Comparison of ENCODE assay signal across 8 mouse cellular contexts in genomic region chr15:82165332-82166239, GRCm38 (mm10). TPM values are rescaled to one million over a fixed set of nuclear protein-coding genes. Genes with fewer than 3 reads are reported as not detected.
DNase-seq lines count a peak whose midpoint lies in the region; ATAC-seq and TF ChIP-seq lines count a peak whose summit lies in the region.

No protein-coding gene starts in this region.

- peaks cover 10% of the 10 kb centered on the region for H3K4me1 ChIP-seq in forebrain, embryonic 11.5 days (replicated peaks; ENCODE audit: control insufficient read depth, insufficient read depth, low read length)
- H3K4me1 ChIP-seq in lung, embryonic 14.5 days (ENCODE audit: insufficient read depth): peaks cover 14% of the 10 kb centered on the region

- intact Hi-C loops in heart, postnatal 25 days (cut with DNase I): loop anchor here (1.0 kb wide), 1 partner anchor 25 kb away; no protein-coding TSS in a partner anchor

- H3K27me3 ChIP-seq in forebrain, embryonic 11.5 days (ENCODE audit: control insufficient read depth, insufficient read depth, low read length): no peaks in the 10 kb centered on the region
- no peaks in the 10 kb centered on the region for H3K27me3 ChIP-seq in lung, embryonic 14.5 days (ENCODE audit: insufficient read depth, low read length)

- WGBS in forebrain, embryonic 11.5 days: 59% methylated on average over 8 of the region's 8 CpGs
- WGBS in lung, embryonic 14.5 days: 50% methylated on average over 8 of the region's 8 CpGs

- peak; percentile 97 for TF ChIP-seq CTCF in layer of hippocampus, adult 2 months (conservative IDR thresholded peaks at IDR 0.05)
- peak; percentile 90 for TF ChIP-seq CTCF in lung, embryonic 14.5 days (IDR thresholded peaks at IDR 0.05; ENCODE audit: low read depth)

- H3K4me3 ChIP-seq in forebrain, embryonic 11.5 days (ENCODE audit: low read depth, low read length): no peak overlapping the region
- H3K4me3 ChIP-seq in layer of hippocampus, adult 2 months: no peak overlapping the region
- no peak overlapping the region for H3K4me3 ChIP-seq in lung, embryonic 14.5 days (ENCODE audit: low read depth, low read length)

- peak; percentile 83 for DNase-seq in ES-CJ7 (ENCODE audit: low read depth, low spot score)
- DNase-seq in brain, adult 2 months (ENCODE audit: low read depth, low spot score): peak; percentile 83
- DNase-seq in forebrain, embryonic 11.5 days (ENCODE audit: low spot score): peak; percentile 86
- peak; percentile 26 for DNase-seq in heart, postnatal 25 days (ENCODE audit: low spot score)
- DNase-seq in layer of hippocampus, adult 2 months (ENCODE audit: low spot score in 2 of 2): peak; percentile 67 to 87
- DNase-seq in lung, embryonic 14.5 days: peak; percentile 88
- peak; percentile 88 to 89 for DNase-seq in right cerebral cortex, adult 2 months (ENCODE audit: low spot score in 2 of 2)
- DNase-seq in urinary bladder, postnatal 14 days (ENCODE audit: low spot score): peak; percentile 86

- H3K9me3 ChIP-seq in forebrain, embryonic 11.5 days (ENCODE audit: control insufficient read depth, low read length): no peaks in the 10 kb centered on the region
- no peaks in the 10 kb centered on the region for H3K9me3 ChIP-seq in lung, embryonic 14.5 days (ENCODE audit: low read depth, low read length)

- no peaks in the 10 kb centered on the region; the same call in 1 of the 2 replicates for H3K36me3 ChIP-seq in forebrain, embryonic 11.5 days (ENCODE audit: control insufficient read depth, insufficient read depth, low read length)
- H3K36me3 ChIP-seq in lung, embryonic 14.5 days (ENCODE audit: insufficient read depth): peaks cover 10% of the 10 kb centered on the region

- H3K27ac ChIP-seq in forebrain, embryonic 11.5 days (ENCODE audit: low read depth, low read length): no peak overlapping the region
- H3K27ac ChIP-seq in layer of hippocampus, adult 2 months: peak overlapping the region; percentile 37; the same call in 1 of the 2 replicates
- H3K27ac ChIP-seq in lung, embryonic 14.5 days (ENCODE audit: low read depth): peak overlapping the region; percentile 59; the same call in 1 of the 2 replicates

- H3K9ac ChIP-seq in forebrain, embryonic 11.5 days (ENCODE audit: low read length): no peak overlapping the region
- H3K9ac ChIP-seq in lung, embryonic 14.5 days: no peak overlapping the region

- no peak overlapping the region for H3K4me2 ChIP-seq in forebrain, embryonic 11.5 days (ENCODE audit: low read depth, low read length, severe bottlenecking)
- 0 out of 2 replicates have a peak overlapping the region, but pooled peaks have one; percentile 4 for H3K4me2 ChIP-seq in lung, embryonic 14.5 days

- ATAC-seq in forebrain, embryonic 11.5 days (replicated peaks; ENCODE audit: low FRiP score): no peak
- ATAC-seq in lung, embryonic 14.5 days (ENCODE audit: insufficient read depth): 0 out of 2 replicates have a peak, but pooled peaks have one; percentile 31

RNA-seq across cellular contexts. Expression of gene Srebf2, which starts 18.6 kb away (rescaled TPM):
- 209 and 216 TPM in 2 replicates for polyA plus RNA-seq in forebrain, embryonic 11.5 days (2014; fragmentation: Nextera tagmentation; extraction: Ambion mirVana)
- total RNA-seq in heart, postnatal 25 days (2021): 10 to 100 TPM; 20.5 to 21.8 TPM
- total RNA-seq in layer of hippocampus, adult 2 months (2021): 100 to 1,000 TPM; 162 to 165 TPM
- 107 and 114 TPM in 2 replicates for polyA plus RNA-seq in lung, embryonic 14.5 days (2014; fragmentation: Nextera tagmentation; extraction: Ambion mirVana)

RNA-seq across cellular contexts. Expression of gene Ccdc134, which starts 37.9 kb away (rescaled TPM):
- 23.6 and 25.5 TPM in 2 replicates for polyA plus RNA-seq in forebrain, embryonic 11.5 days (2014; fragmentation: Nextera tagmentation; extraction: Ambion mirVana)
- 1 to 10 TPM; 4.4 to 6.4 TPM for total RNA-seq in heart, postnatal 25 days (2021)
- 10 to 100 TPM; 10.2 to 15.4 TPM for total RNA-seq in layer of hippocampus, adult 2 months (2021)
- polyA plus RNA-seq in lung, embryonic 14.5 days (2014; fragmentation: Nextera tagmentation; extraction: Ambion mirVana): 20.5 and 22.1 TPM in 2 replicates

RNA-seq across cellular contexts. Expression of gene Shisa8, which starts 47.0 kb away (rescaled TPM):
- polyA plus RNA-seq in forebrain, embryonic 11.5 days (2014; fragmentation: Nextera tagmentation; extraction: Ambion mirVana): 0.87 and 1.2 TPM in 2 replicates
- under 1 TPM; 0.13 to 0.20 TPM for total RNA-seq in heart, postnatal 25 days (2021)
- 1 to 10 TPM in 1 of 2 experiments, under 1 TPM in 1; 0.95 to 1.2 TPM for total RNA-seq in layer of hippocampus, adult 2 months (2021)
- polyA plus RNA-seq in lung, embryonic 14.5 days (2014; fragmentation: Nextera tagmentation; extraction: Ambion mirVana): 0.20 and 0.45 TPM in 2 replicates

RNA-seq across cellular contexts. Expression of gene Tnfrsf13c, which starts 58.6 kb away (rescaled TPM):
- polyA plus RNA-seq in forebrain, embryonic 11.5 days (2014; fragmentation: Nextera tagmentation; extraction: Ambion mirVana): 0.35 and 0.64 TPM in 2 replicates
- under 1 TPM in 1 of 2 experiments, not detected in 1; 0.36 TPM for total RNA-seq in heart, postnatal 25 days (2021)
- total RNA-seq in layer of hippocampus, adult 2 months (2021): under 1 TPM; 0.54 to 0.79 TPM
- polyA plus RNA-seq in lung, embryonic 14.5 days (2014; fragmentation: Nextera tagmentation; extraction: Ambion mirVana): 0.22 TPM in 1 of 2 replicates, not detected in the other

Comparison
In these comparisons a context has a peak if more than half of its experiments do, and no peak if none do; other contexts are left out.
1. DNase-seq: peak in every context shown above with its lines; median percentile 88 in right cerebral cortex, adult 2 months; 88 in lung, embryonic 14.5 days; 86 in forebrain, embryonic 11.5 days; 86 in urinary bladder, postnatal 14 days; 83 in ES-CJ7; 83 in brain, adult 2 months; 77 in layer of hippocampus, adult 2 months; 26 in heart, postnatal 25 days.
2. RNA of gene Srebf2, which starts 18.6 kb away (total RNA-seq): 162 to 165 TPM in layer of hippocampus, adult 2 months; 20.5 to 21.8 TPM in heart, postnatal 25 days; every median in the first group is over 4 times any median in the second.